Mouse (Mus musculus): ENCODE results near the gene Nr2f6. TPM values are rescaled to one million over a fixed set of nuclear protein-coding genes. Genes with fewer than 3 reads are reported as not detected.
"Not testable (repeated sequence)": the region's sequence is repeated elsewhere in the genome, so short reads cannot be mapped to it uniquely, and the experiment has no call there.

The Nr2f6 gene
- polyA plus RNA-seq, 1 experiment: 17.5 TPM

GRCm38 (mm10) chr8:71368366-71368765 is 13.4 kb downstream of the Nr2f6 start:
- TF ChIP-seq POLR2A (IDR thresholded peaks at IDR 0.05; ENCODE audit: borderline replicate concordance, control insufficient read depth, low read depth, low read length): no peak
- TF ChIP-seq CTCF (IDR thresholded peaks at IDR 0.05; ENCODE audit: control insufficient read depth, insufficient read depth, low read length): no peak
- Histone ChIP-seq H3K4me3 (replicated peaks; ENCODE audit: control insufficient read depth, low read depth, low read length) (no peak overlapping the region), H3K27ac (ENCODE audit: control insufficient read depth, insufficient read depth, low read depth, low read length, poor library complexity) (no peak overlapping the region), H3K4me1 (ENCODE audit: control insufficient read depth, insufficient read depth, low read length) (peaks cover 2% of the 10 kb centered on the region; the same call in 1 of the 2 replicates)

DNA sequence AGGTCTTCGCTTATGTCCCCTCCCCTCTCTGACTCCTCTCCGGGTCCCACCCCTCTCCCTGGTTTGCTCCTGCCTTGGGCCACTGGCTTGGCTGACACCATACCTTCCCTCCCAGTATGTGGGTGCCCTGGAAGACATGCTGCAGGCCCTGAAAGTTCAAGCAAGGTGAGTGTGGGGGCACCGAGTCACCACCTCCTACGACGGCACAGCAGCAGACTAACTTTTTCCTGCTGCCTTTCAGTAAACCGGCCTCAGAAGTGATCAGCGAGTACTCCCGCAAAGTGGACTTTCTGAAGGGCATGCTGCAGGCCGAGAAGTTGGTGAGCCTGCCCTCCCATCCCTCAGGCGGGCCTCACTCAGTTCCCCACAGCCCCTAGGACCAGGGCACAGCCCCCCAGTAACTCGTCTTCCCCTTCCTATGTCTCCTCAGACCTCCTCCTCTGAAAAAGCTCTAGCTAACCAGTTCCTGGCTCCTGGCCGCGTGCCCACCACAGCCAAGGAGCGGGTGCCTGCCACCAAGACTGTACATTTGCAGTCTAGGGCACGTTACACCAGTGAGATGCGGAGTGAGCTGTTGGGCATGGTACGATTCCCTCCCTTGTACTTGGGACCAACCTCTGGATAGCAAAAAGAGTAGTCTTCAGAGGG is 14.1 kb downstream of the Nr2f6 start:
- TF ChIP-seq CTCF (IDR thresholded peaks at IDR 0.05; ENCODE audit: control insufficient read depth, insufficient read depth, low read length): no peak
- no peak for TF ChIP-seq POLR2A (IDR thresholded peaks at IDR 0.05; ENCODE audit: borderline replicate concordance, control insufficient read depth, low read depth, low read length)
- H3K27ac ChIP-seq (ENCODE audit: control insufficient read depth, insufficient read depth, low read depth, low read length, poor library complexity): peak overlapping the region; percentile 91
- WGBS: 21% methylated on average over 17 of the region's 17 CpGs
- peaks cover 2% of the 10 kb centered on the region; the same call in 1 of the 2 replicates for H3K4me1 ChIP-seq (ENCODE audit: control insufficient read depth, insufficient read depth, low read length)
- H3K4me3 ChIP-seq (replicated peaks; ENCODE audit: control insufficient read depth, low read depth, low read length): peak overlapping the region; percentile 80

DNA sequence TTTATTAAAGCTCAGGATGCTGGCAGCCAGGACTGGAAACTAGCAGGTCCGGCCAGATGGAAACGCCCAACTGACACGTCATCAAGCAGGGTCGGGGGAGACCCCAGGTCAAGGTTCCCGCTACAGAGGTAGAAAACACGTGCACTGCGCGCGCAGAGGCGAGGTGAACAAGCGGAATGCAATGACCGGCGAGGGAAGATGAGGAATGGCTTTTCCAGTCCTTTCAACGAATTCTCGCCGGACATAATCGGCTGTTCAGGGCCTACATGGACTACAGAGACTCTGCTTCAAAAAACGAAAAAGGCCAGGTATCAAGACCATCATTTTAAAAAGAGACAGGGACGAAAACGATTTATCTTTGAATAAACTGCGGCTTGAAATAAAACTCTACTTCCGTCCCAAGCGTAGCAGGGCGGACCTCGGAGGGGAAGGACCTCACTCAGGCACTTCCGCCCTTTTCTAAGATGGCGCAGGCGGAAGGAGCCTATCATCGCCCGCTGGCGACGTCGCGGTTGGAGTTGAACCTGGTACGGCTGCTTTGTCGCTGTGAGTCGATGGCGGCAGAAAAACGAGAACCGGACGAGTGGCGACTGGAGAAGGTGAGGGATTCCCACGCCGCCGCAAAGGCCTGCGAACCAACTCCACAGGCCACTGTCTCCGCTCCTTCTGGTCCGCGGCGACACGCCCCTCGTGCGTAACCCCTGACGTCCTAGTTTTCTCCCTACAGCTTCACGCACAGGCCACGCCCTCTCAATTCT is 14.8 kb downstream of the Nr2f6 start, which contains the start of gene Use1:
Gene Use1 (plus strand): TSS at position 78 of the 758 bp plus-strand sequence.
- H3K27ac ChIP-seq (ENCODE audit: control insufficient read depth, insufficient read depth, low read depth, low read length, poor library complexity): peak within 1 kb of the TSS; percentile 91
- H3K4me3 ChIP-seq (replicated peaks; ENCODE audit: control insufficient read depth, low read depth, low read length): peak within 1 kb of the TSS; percentile 80
- under 1% methylated on average over 56 of the region's 56 CpGs for WGBS
- H3K4me1 ChIP-seq (ENCODE audit: control insufficient read depth, insufficient read depth, low read length): peaks cover 2% of the 10 kb centered on the region; the same call in 1 of the 2 replicates
- TF ChIP-seq CTCF (IDR thresholded peaks at IDR 0.05; ENCODE audit: control insufficient read depth, insufficient read depth, low read length) (no peak), POLR2A (IDR thresholded peaks at IDR 0.05; ENCODE audit: borderline replicate concordance, control insufficient read depth, low read depth, low read length) (peak; percentile 73; the same call in 1 of the 2 replicates)

GRCm38 (mm10) chr8:71358026-71358425 is 23.7 kb downstream of the Nr2f6 start:
- no peak overlapping the region for H3K4me3 ChIP-seq (replicated peaks; ENCODE audit: control insufficient read depth, low read depth, low read length)
- H3K4me1 ChIP-seq (ENCODE audit: control insufficient read depth, insufficient read depth, low read length): no peaks in the 10 kb centered on the region
- 83% methylated on average over 3 of the region's 3 CpGs for WGBS
- TF ChIP-seq CTCF (IDR thresholded peaks at IDR 0.05; ENCODE audit: control insufficient read depth, insufficient read depth, low read length) (no peak), POLR2A (IDR thresholded peaks at IDR 0.05; ENCODE audit: borderline replicate concordance, control insufficient read depth, low read depth, low read length) (no peak)
- no peak overlapping the region for H3K27ac ChIP-seq (ENCODE audit: control insufficient read depth, insufficient read depth, low read depth, low read length, poor library complexity)

- 86% methylated on average over 1 of the region's 1 CpGs for WGBS
- no peak for TF ChIP-seq POLR2A (IDR thresholded peaks at IDR 0.05; ENCODE audit: borderline replicate concordance, control insufficient read depth, low read depth, low read length)
- no peak for TF ChIP-seq CTCF (IDR thresholded peaks at IDR 0.05; ENCODE audit: control insufficient read depth, insufficient read depth, low read length)
- H3K4me3 ChIP-seq (replicated peaks; ENCODE audit: control insufficient read depth, low read depth, low read length): no peak overlapping the region
- H3K4me1 ChIP-seq (ENCODE audit: control insufficient read depth, insufficient read depth, low read length): no peaks in the 10 kb centered on the region; the same call in 1 of the 2 replicates
- H3K27ac ChIP-seq (ENCODE audit: control insufficient read depth, insufficient read depth, low read depth, low read length, poor library complexity): no peak overlapping the region
Measured at GRCm38 (mm10) chr8:71351520-71351919, 30.2 kb downstream of the Nr2f6 start.

DNA sequence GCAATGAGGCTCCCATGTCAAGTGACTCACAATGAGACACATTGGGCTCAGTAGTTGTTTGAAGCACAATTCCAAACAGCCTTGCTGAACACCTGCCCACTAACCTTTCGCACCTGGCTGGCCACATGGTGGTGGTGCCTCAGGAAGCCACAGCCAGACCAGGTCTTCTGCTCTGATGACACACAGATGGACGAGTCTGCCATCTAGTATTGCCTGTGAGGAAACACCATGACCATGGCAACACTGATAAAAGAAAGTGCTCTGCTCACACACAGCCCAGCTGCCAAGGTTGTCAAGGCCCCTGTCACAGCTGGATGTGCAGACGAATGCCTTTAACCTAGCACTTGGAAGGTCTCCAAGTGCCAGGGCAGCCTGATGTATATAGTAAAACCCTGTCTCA is 30.6 kb downstream of the Nr2f6 start:
- 68% methylated on average over 3 of the region's 3 CpGs for WGBS
- H3K4me3 ChIP-seq (replicated peaks; ENCODE audit: control insufficient read depth, low read depth, low read length): no peak overlapping the region
- H3K27ac ChIP-seq (ENCODE audit: control insufficient read depth, insufficient read depth, low read depth, low read length, poor library complexity): no peak overlapping the region
- H3K4me1 ChIP-seq (ENCODE audit: control insufficient read depth, insufficient read depth, low read length): no peaks in the 10 kb centered on the region; the same call in 1 of the 2 replicates
- TF ChIP-seq CTCF (IDR thresholded peaks at IDR 0.05; ENCODE audit: control insufficient read depth, insufficient read depth, low read length) (no peak), POLR2A (IDR thresholded peaks at IDR 0.05; ENCODE audit: borderline replicate concordance, control insufficient read depth, low read depth, low read length) (no peak)

DNA sequence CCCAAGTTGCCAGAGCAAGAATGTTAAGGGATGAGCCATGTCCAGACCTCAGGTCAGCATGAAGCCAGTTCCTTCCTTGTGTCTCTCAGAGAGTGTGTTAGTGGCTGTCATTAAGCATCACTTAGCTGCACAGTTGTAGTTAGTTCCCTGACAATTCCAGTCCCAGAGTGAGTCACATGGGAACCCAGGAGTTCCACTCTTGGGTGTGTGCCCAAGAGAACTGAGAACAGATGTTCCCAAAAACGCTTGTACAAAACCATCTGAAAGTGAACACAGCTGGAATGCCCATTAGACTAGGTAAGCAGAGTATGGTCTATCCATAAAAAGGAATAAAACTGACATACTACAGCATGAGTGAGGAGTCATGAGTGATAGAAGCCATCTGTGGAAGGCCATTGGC is 35.2 kb downstream of the Nr2f6 start:
- 77% methylated on average over 1 of the region's 1 CpGs for WGBS
- H3K27ac ChIP-seq (ENCODE audit: control insufficient read depth, insufficient read depth, low read depth, low read length, poor library complexity): no peak overlapping the region
- TF ChIP-seq CTCF (IDR thresholded peaks at IDR 0.05; ENCODE audit: control insufficient read depth, insufficient read depth, low read length) (no peak), POLR2A (IDR thresholded peaks at IDR 0.05; ENCODE audit: borderline replicate concordance, control insufficient read depth, low read depth, low read length) (no peak)
- H3K4me3 ChIP-seq (replicated peaks; ENCODE audit: control insufficient read depth, low read depth, low read length): no peak overlapping the region
- no peaks in the 10 kb centered on the region; the same call in 1 of the 2 replicates for H3K4me1 ChIP-seq (ENCODE audit: control insufficient read depth, insufficient read depth, low read length)

GRCm38 (mm10) chr8:71340625-71341024 is 41.1 kb downstream of the Nr2f6 start:
- Histone ChIP-seq H3K4me3 (replicated peaks; ENCODE audit: control insufficient read depth, low read depth, low read length) (no peak overlapping the region), H3K27ac (ENCODE audit: control insufficient read depth, insufficient read depth, low read depth, low read length, poor library complexity) (no peak overlapping the region), H3K4me1 (ENCODE audit: control insufficient read depth, insufficient read depth, low read length) (no peaks in the 10 kb centered on the region; the same call in 1 of the 2 replicates)
- no peak for TF ChIP-seq POLR2A (IDR thresholded peaks at IDR 0.05; ENCODE audit: borderline replicate concordance, control insufficient read depth, low read depth, low read length)
- peak; percentile 56; the same call in 1 of the 2 replicates for TF ChIP-seq CTCF (IDR thresholded peaks at IDR 0.05; ENCODE audit: control insufficient read depth, insufficient read depth, low read length)
- WGBS: 90% methylated on average over 5 of the region's 5 CpGs

GRCm38 (mm10) chr8:71337834-71338233 is 43.9 kb downstream of the Nr2f6 start:
- H3K27ac ChIP-seq (ENCODE audit: control insufficient read depth, insufficient read depth, low read depth, low read length, poor library complexity); H3K4me3 ChIP-seq (replicated peaks; ENCODE audit: control insufficient read depth, low read depth, low read length); H3K4me1 ChIP-seq (ENCODE audit: control insufficient read depth, insufficient read depth, low read length): not testable (repeated sequence)
- 90% methylated on average over 6 of the region's 6 CpGs for WGBS
